Mouse (Mus musculus): ENCODE data around the gene Edc3.

GRCm38 (mm10) chr9:57764974-57765363 is 56.6 kb downstream of the Edc3 start:
- TF ChIP-seq CTCF (IDR thresholded peaks at IDR 0.05; ENCODE audit: low read depth) (no peak), EP300 (IDR thresholded peaks at IDR 0.05; ENCODE audit: low read depth) (0 out of 2 replicates have a peak, but pooled peaks have one; percentile 36)

Data from heart, postnatal 0 days (tissue).